Mouse (Mus musculus): ENCODE data around the gene 4921536K21Rik. TPM values are rescaled to one million over a fixed set of nuclear protein-coding genes. Genes with fewer than 3 reads are reported as not detected.

Gene 4921536K21Rik
- total RNA-seq, 2 experiments from 2014 or later: 0.56 to 0.62 TPM

DNA sequence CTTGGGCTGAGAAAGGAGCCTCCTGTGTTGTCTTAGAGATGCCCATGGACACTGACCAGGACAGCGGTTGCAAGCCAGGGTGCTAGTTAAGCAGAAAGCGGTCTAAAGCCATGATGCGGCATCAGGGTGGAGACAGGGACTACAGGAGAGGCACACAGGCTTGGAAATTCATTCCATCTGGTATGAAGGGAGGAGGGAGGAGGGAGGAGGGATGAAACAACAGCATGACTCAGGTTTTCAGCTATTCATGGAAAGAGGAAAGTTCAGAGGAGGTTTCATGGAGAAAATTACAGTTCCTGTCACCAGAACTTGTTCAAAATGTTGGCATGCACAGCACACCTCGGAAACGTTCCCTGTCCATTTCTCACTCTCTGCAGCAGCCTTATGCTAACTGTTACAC lies 39.1 kb downstream of the 4921536K21Rik start:
- no peak for DNase-seq (ENCODE audit: low spot score in 2 of 2)

DNA sequence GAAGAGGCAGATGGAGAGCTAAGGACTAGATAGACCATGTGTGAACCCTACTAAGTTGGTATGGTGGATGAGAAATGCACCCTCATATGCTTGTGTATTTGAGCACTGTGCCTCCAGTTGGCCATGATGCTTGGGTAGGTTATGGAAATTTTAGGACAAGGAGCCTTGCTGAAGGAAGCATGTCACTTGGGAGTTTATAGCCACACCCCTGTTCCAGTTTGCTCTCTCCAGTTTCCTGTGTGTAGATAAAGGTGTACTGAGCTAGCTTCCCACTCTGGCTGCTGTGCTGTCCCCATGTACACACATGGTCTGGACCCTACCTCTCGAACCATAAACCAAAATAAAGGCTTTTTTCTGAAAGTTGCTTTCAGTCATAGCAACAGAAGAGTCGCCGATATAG lies 40.7 kb downstream of the 4921536K21Rik start:
- no peak for DNase-seq (ENCODE audit: low spot score in 2 of 2)

DNA sequence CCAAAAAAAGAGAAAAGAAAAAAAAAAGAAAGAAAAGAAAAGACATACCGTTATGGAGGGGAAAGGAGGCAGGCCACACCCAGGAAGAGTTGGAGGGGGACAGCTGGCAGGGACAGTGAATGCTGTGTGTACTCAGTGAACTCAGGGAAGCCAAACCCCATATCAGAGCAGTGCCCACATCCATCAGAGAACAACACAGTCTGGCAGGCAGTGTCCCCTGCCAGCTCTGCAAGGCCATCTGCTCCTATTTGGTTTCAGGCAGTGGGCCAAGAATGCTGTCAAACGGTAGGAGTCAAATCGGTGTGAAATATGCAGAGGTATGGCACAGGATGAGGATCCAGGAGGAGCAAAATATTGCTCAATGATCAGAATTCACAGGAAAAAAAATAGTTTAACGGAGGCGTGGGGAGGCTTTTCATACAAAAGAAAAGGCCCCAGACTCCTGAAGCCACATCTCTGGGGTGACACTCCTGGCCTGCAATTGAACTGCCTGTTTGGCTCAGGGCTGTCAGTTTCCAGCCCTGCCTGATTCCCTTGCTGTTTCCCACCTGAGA lies 41.3 kb downstream of the 4921536K21Rik start:
- no peak for DNase-seq (ENCODE audit: low spot score in 2 of 2)

DNA sequence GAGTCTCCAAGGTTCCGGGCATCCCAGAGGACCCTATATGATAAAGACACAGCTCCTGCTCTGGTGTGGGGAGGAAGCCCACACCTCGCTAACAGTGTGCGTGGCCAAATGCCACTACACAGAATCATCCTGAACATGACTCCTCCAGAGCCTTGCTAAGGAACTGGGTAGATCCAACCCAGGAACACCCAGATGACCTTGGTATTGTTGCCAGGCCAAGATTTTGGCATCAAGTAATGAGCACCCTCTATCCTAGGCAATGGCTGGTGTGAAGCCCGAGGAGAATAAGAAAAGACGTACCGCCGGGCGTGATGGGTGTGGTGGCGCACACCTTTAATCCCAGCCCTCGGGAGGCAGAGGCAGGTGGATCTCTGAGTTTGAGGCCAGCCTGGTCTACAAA lies 41.9 kb downstream of the 4921536K21Rik start:
- DNase-seq (ENCODE audit: low spot score in 2 of 2): no peak

- no peak for DNase-seq (ENCODE audit: low spot score in 2 of 2)
Measured at GRCm38 (mm10) chr11:3851872-3852271, 43.0 kb downstream of the 4921536K21Rik start.

- DNase-seq (ENCODE audit: low spot score in 2 of 2): no peak
Measured at GRCm38 (mm10) chr11:3850746-3851277, 44.1 kb downstream of the 4921536K21Rik start.

DNA sequence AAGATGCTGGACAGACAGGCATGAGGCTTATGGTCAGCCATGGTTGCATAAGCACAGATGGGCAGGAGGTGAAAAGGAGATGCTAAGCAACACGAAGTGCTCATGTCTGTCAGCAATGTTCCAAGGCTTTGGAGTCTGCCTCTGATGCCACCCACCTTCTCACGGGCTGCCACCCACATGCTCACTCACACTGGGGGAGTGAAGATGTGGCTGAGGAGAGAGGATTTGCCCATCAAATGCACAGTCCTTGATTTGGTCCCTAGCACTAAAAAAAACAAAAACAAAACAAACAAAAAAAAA lies 44.6 kb downstream of the 4921536K21Rik start:
- DNase-seq (ENCODE audit: low spot score in 2 of 2): no peak

- DNase-seq (ENCODE audit: low spot score in 2 of 2): no peak
Measured at GRCm38 (mm10) chr11:3849469-3850314, 45.2 kb downstream of the 4921536K21Rik start.

- no peak for DNase-seq (ENCODE audit: low spot score in 2 of 2)
Measured at GRCm38 (mm10) chr11:3846351-3846750, 48.5 kb downstream of the 4921536K21Rik start.

- DNase-seq (ENCODE audit: low spot score in 2 of 2): no peak
Measured at GRCm38 (mm10) chr11:3843943-3844734, 50.8 kb downstream of the 4921536K21Rik start.

Other genes with a start within 250 kb of the 4921536K21Rik start
- 10 to 100 TPM; 57.1 to 68.6 TPM for gene Morc2a, start 245.9 kb downstream of the 4921536K21Rik start, total RNA-seq (2021)
- 1 to 10 TPM; 2.4 to 2.5 TPM for gene Osbp2, start 31.2 kb downstream of the 4921536K21Rik start, total RNA-seq (2021)
- 1 to 10 TPM; 6.2 to 6.5 TPM for gene Dusp18, start 142 bp upstream of the 4921536K21Rik start, total RNA-seq (2021)
- 1 to 10 TPM; 5.8 to 7.8 TPM for gene Slc35e4, start 19.6 kb upstream of the 4921536K21Rik start, total RNA-seq (2021)
- 100 to 1,000 TPM; 102 to 141 TPM for gene Tcn2, start 37.1 kb upstream of the 4921536K21Rik start, total RNA-seq (2021)
- 10 to 100 TPM; 79.7 to 80.7 TPM for gene Pes1, start 68.9 kb upstream of the 4921536K21Rik start, total RNA-seq (2021)
- under 1 TPM in 1 of 2 experiments, not detected in 1; 0.25 TPM for gene 4930556J24Rik, start 81.7 kb upstream of the 4921536K21Rik start, total RNA-seq (2021)
- 1 to 10 TPM; 2.0 to 3.0 TPM for gene Gal3st1, start 88.5 kb upstream of the 4921536K21Rik start, total RNA-seq (2021)
- gene Sec14l4, start 136.4 kb upstream of the 4921536K21Rik start, total RNA-seq (2021): 1 to 10 TPM; 2.4 to 5.0 TPM
- gene Sec14l3, start 169.7 kb upstream of the 4921536K21Rik start, total RNA-seq (2021): under 1 TPM; 0.51 to 0.59 TPM
- gene Mtfp1, start 200.3 kb upstream of the 4921536K21Rik start, total RNA-seq (2021): 10 to 100 TPM; 17.3 to 17.7 TPM
- 10 to 100 TPM in 1 of 2 experiments, 1 to 10 TPM in 1; 4.4 to 15.0 TPM for gene Sec14l2, start 228.3 kb upstream of the 4921536K21Rik start, total RNA-seq (2021)
- 10 to 100 TPM; 32.0 to 34.8 TPM for gene Rnf215, start 240.1 kb upstream of the 4921536K21Rik start, total RNA-seq (2021)

Measured in adrenal gland, postnatal 4 days (tissue).